In the genomic region with DNA sequence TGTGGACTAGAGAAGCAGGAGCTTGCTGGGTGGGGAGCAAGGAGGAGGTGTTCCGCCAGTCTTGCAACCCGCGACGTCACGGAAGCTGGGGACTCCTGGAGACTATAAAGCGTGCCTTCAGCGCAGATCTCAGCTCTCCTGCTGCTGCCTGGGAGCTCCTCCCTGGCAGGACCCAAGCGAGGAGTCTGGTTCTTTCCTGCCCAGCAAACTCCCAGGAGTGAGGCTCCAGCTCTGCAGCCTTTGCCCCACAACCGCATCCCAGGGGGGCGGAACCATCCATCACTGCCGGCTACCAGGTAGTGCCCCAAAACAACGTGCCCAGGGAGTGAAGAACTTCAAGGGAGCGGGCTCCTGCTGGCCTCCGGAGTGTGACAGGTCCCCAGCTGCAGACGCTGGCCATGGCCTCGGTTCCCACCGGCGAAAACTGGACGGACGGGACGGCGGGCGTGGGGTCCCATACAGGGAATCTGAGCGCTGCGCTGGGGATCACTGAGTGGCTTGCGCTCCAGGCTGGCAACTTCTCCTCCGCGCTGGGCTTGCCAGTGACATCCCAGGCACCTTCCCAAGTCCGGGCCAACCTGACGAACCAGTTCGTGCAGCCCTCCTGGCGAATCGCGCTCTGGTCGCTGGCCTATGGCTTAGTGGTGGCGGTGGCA, we compare ENCODE assay signal across 9 mouse cellular contexts. TPM values are rescaled to one million over a fixed set of nuclear protein-coding genes. Genes with fewer than 3 reads are reported as not detected.
DNase-seq lines count a peak whose midpoint lies in the region; ATAC-seq and TF ChIP-seq lines count a peak whose summit lies in the region.
"Had no signal": no experiment of that assay in that cellular context is flagged by ENCODE, and none has a peak within 500 bp of the region (broad histone marks: within the 10 kb centered on the region; RNA-seq: fewer than 3 reads in every experiment).

A gene (plus strand): TSS at position 133 of the 656 bp plus-strand sequence.

- H3K9me3 ChIP-seq in hindbrain, embryonic 10.5 days: no peaks in the 10 kb centered on the region
- no peaks in the 10 kb centered on the region for H3K9me3 ChIP-seq in liver, embryonic 15.5 days (replicated peaks)

- ATAC-seq in liver, embryonic 15.5 days (ENCODE audit: insufficient read depth): no peak

- WGBS in thymus, adult 2 months: 12% methylated on average over 36 of the region's 36 CpGs
- WGBS in hindbrain, embryonic 10.5 days: 2% methylated on average over 36 of the region's 36 CpGs
- 3% methylated on average over 36 of the region's 36 CpGs for WGBS in liver, embryonic 15.5 days (ENCODE audit: insufficient replicate concordance)

- TF ChIP-seq POLR2A in thymus, adult 2 months (IDR thresholded peaks at IDR 0.05; ENCODE audit: control insufficient read depth, extremely low read depth, insufficient read depth, low read length, poor library complexity): no peak

- H3K4me3 ChIP-seq in thymus, adult 2 months (ENCODE audit: control insufficient read depth, insufficient read depth, low read length): no peak within 1 kb of the TSS
- peak within 1 kb of the TSS; percentile 61 for H3K4me3 ChIP-seq in hindbrain, embryonic 10.5 days
- no peak within 1 kb of the TSS for H3K4me3 ChIP-seq in liver, embryonic 15.5 days (replicated peaks)

- H3K36me3 ChIP-seq in thymus, adult 2 months (ENCODE audit: control insufficient read depth, insufficient read depth, low read length): no peaks in the 10 kb centered on the region
- H3K36me3 ChIP-seq in hindbrain, embryonic 10.5 days: no peaks in the 10 kb centered on the region
- no peaks in the 10 kb centered on the region for H3K36me3 ChIP-seq in liver, embryonic 15.5 days (replicated peaks)

- no peak for TF ChIP-seq CTCF in thymus, adult 2 months (IDR thresholded peaks at IDR 0.05; ENCODE audit: borderline replicate concordance, control insufficient read depth, extremely low read depth, insufficient read depth, low read length, poor library complexity)

- H3K9ac ChIP-seq in liver, embryonic 15.5 days: no peak within 1 kb of the TSS

- peak; percentile 4 for DNase-seq in gastrocnemius, postnatal 10 days
- DNase-seq in gastrocnemius, postnatal 4 days (ENCODE audit: low spot score in 2 of 2): no peak
- DNase-seq in thymus, postnatal 4 days: peak; percentile 4
- no peak for DNase-seq in thymus, adult 2 months
- peak; percentile 28 for DNase-seq in hindbrain, embryonic 10.5 days (ENCODE audit: low spot score)
- peak; percentile 31 to 48 for DNase-seq in right cerebral cortex, postnatal 10 days (ENCODE audit: low spot score in 2 of 2)
- DNase-seq in cerebellum, adult 18-20 months: no peak

- H3K27me3 ChIP-seq in thymus, adult 2 months (ENCODE audit: control insufficient read depth, insufficient read depth, low read length): no peaks in the 10 kb centered on the region
- peaks cover 12% of the 10 kb centered on the region; the same call in 1 of the 2 replicates for H3K27me3 ChIP-seq in hindbrain, embryonic 10.5 days (ENCODE audit: insufficient read depth, poor library complexity, severe bottlenecking)
- peaks cover 6% of the 10 kb centered on the region for H3K27me3 ChIP-seq in liver, embryonic 15.5 days

- no peak within 1 kb of the TSS for H3K27ac ChIP-seq in thymus, adult 2 months (ENCODE audit: control insufficient read depth, insufficient read depth, low read length)
- H3K27ac ChIP-seq in hindbrain, embryonic 10.5 days: no peak within 1 kb of the TSS
- H3K27ac ChIP-seq in liver, embryonic 15.5 days (replicated peaks): no peak within 1 kb of the TSS

- no peaks in the 10 kb centered on the region for H3K4me1 ChIP-seq in thymus, adult 2 months (replicated peaks; ENCODE audit: control insufficient read depth, insufficient read depth, low read length)
- H3K4me1 ChIP-seq in hindbrain, embryonic 10.5 days (replicated peaks): peaks cover 10% of the 10 kb centered on the region
- no peaks in the 10 kb centered on the region for H3K4me1 ChIP-seq in liver, embryonic 15.5 days (replicated peaks)

- H3K4me2 ChIP-seq in liver, embryonic 15.5 days: peak within 1 kb of the TSS; percentile 23

RNA-seq across cellular contexts. Expression of the gene that starts here (rescaled TPM):
- not detected for total RNA-seq in gastrocnemius, postnatal 10 days (2021)
- total RNA-seq in gastrocnemius, postnatal 4 days (2021): not detected
- 0.05 and 0.06 TPM in 2 replicates for polyA plus RNA-seq in thymus, adult 2 months (2012; rRNA removed)
- 0.20 and 1.1 TPM in 2 replicates for polyA plus RNA-seq in hindbrain, embryonic 10.5 days (2016; fragmentation: Nextera tagmentation; extraction: Ambion mirVana)
- not detected in 2 replicates for polyA plus RNA-seq in liver, embryonic 15.5 days (2015; fragmentation: Nextera tagmentation; extraction: Ambion mirVana)
- total RNA-seq: gastrocnemius, postnatal 36 days had no signal

Comparison
In these comparisons a context has a peak if more than half of its experiments do, and no peak if none do; other contexts are left out.
1. DNase-seq: peak in thymus, postnatal 4 days (single experiment), hindbrain, embryonic 10.5 days (single experiment) and right cerebral cortex, postnatal 10 days (2 of 2); none in gastrocnemius, postnatal 4 days (0 of 2), thymus, adult 2 months (single experiment) and cerebellum, adult 18-20 months (0 of 2).
2. Peak in DNase-seq in gastrocnemius, postnatal 10 days; RNA of the gene not detected or under 1 TPM.